Mouse (Mus musculus) hindbrain, embryonic 14.5 days (tissue): Measurements from ENCODE around the gene Gm6871. TPM values are rescaled to one million over a fixed set of nuclear protein-coding genes. Genes with fewer than 3 reads are reported as not detected.
"Not testable (repeated sequence)": the region's sequence is repeated elsewhere in the genome, so short reads cannot be mapped to it uniquely, and the experiment has no call there.

Source experiments
- ATAC-seq: fragments of 200-750 bp; cut with Nextera tagmentation; 2 replicates; pipeline ENCODE4 v1.8.0; 2017; ENCODE audit warnings: moderate number of reproducible peaks, mild to moderate bottlenecking, moderate TSS enrichment, moderate library complexity; ENCODE audit not compliant: low FRiP score
- DNase-seq: peaks from one replicate; pipeline ENCODE4 v3.0.0-alpha.2; 2015; ENCODE audit warnings: low spot score
- H3K27ac ChIP-seq: fragments of 300-500 bp; sonication (generic); 2 replicates; pipeline ENCODE4 v1.5.1; 2014; ENCODE audit warnings: mild to moderate bottlenecking, moderate library complexity
- H3K27me3 ChIP-seq: fragments of 300-500 bp; sonication (generic); 2 replicates; pipeline ENCODE4 v1.6.1; 2014; ENCODE audit warnings: mild to moderate bottlenecking, low read length, mixed read lengths; ENCODE audit not compliant: control insufficient read depth, insufficient read depth
- H3K36me3 ChIP-seq: fragments of 300-500 bp; sonication (generic); replicated peaks from 2 replicates; pipeline ENCODE4 v1.6.1; 2014; ENCODE audit not compliant: control insufficient read depth, insufficient read depth
- H3K4me1 ChIP-seq: fragments of 300-500 bp; sonication (generic); replicated peaks from 2 replicates; pipeline ENCODE4 v1.6.1; 2014; ENCODE audit warnings: antibody characterized with exemption, low read length, mixed read lengths; ENCODE audit not compliant: control insufficient read depth, insufficient read depth
- H3K4me2 ChIP-seq: fragments of 300-500 bp; sonication (generic); replicated peaks from 2 replicates; pipeline ENCODE4 v1.6.1; 2014; ENCODE audit warnings: mild to moderate bottlenecking, moderate library complexity
- H3K4me3 ChIP-seq: fragments of 300-500 bp; sonication (generic); replicated peaks from 2 replicates; pipeline ENCODE4 v1.5.1; 2014; ENCODE audit warnings: mild to moderate bottlenecking, low read length
- H3K9ac ChIP-seq: fragments of 300-500 bp; sonication (generic); 2 replicates; pipeline ENCODE4 v1.6.1; 2014
- H3K9me3 ChIP-seq: fragments of 300-500 bp; sonication (generic); 2 replicates; pipeline ENCODE4 v1.6.1; 2016; ENCODE audit warnings: low read length; ENCODE audit not compliant: control insufficient read depth
- WGBS: fragments of 180-500 bp; shearing (Covaris S2); extraction: QIAGEN DNeasy Blood & Tissue Kit; methylation state at CpG from one replicate; pipeline ENCODE4 v1.1.7; 2014; 5-methylcytosine and 5-hydroxymethylcytosine counted together
- polyA plus RNA-seq: library from polyadenylated mRNA; unstranded; fragments of >200 nt; fragmentation: Nextera tagmentation; extraction: Ambion mirVana; gene quantifications from 2 replicates; pipeline ENCODE4 v1.2.1, GENCODE M21; 2014

The Gm6871 gene
- polyA plus RNA-seq, 1 experiment from 2014 or later = not detected

DNA sequence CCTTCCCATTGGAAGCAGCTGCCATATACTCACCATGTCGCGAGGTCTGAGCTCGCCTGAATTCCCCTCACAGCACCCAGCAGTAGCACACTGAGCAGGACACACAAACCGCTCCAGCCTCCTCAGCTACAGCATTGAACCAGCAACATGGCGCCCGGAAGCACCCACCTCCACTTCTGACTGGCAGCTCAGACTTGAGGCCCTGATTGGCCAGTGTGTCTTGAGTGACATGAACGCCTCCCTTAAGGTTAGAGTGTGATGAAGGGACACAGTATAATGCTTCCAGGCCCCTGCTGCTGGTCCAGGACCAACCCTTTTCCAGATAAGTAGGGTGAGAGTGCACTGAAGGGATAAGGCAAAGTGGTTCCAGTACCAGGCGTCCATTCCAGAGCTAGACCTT is 12.8 kb downstream of the Gm6871 start:
- no peaks in the 10 kb centered on the region for H3K27me3 ChIP-seq
- H3K9ac ChIP-seq = no peak overlapping the region
- H3K4me2 ChIP-seq = no peak overlapping the region
- no peaks in the 10 kb centered on the region for H3K36me3 ChIP-seq
- H3K27ac ChIP-seq = no peak overlapping the region
- 73% methylated on average over 8 of the region's 8 CpGs for WGBS
- H3K4me3 ChIP-seq = no peak overlapping the region
- H3K4me1 ChIP-seq = no peaks in the 10 kb centered on the region
- DNase-seq (no peak), ATAC-seq (no peak)
- H3K9me3 ChIP-seq = peaks cover 21% of the 10 kb centered on the region; the same call in 1 of the 2 replicates

DNA sequence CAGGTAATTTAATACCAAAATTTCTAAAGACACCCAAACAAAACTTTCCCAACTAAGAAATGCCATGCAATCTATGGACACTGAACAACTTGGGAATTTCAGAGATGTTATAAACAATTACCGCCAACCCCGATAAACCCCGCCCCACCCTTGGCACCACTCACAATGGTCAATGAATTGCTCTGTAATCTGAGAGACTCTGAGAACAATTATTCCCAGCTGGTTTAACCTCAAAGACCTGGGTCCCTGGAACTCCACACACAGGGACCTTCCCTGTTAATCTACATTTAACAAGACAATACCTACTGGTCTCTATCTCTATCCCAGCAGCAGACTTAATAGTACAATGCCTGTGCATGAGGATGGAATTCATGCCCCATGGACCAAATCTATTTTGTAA is 60.8 kb downstream of the Gm6871 start:
- H3K9me3 ChIP-seq = 0 out of 2 replicates have a peak, but pooled peaks cover 12% of the 10 kb centered on the region
- H3K4me2 ChIP-seq = no peak overlapping the region
- DNase-seq (no peak), ATAC-seq (no peak)
- 89% methylated on average over 3 of the region's 3 CpGs for WGBS
- H3K36me3 ChIP-seq = no peaks in the 10 kb centered on the region
- H3K4me1 ChIP-seq = no peaks in the 10 kb centered on the region
- no peak overlapping the region for H3K4me3 ChIP-seq
- H3K27ac ChIP-seq = no peak overlapping the region
- H3K27me3 ChIP-seq = no peaks in the 10 kb centered on the region
- no peak overlapping the region for H3K9ac ChIP-seq

GRCm38 (mm10) chr7:41512207-41512606 is 61.3 kb downstream of the Gm6871 start:
- no peak for ATAC-seq
- 23% methylated on average over 1 of the region's 1 CpGs for WGBS
- DNase-seq = no peak
- H3K4me2 ChIP-seq = no peak overlapping the region
- no peak overlapping the region for H3K27ac ChIP-seq
- H3K9ac ChIP-seq = no peak overlapping the region
- H3K4me3 ChIP-seq = no peak overlapping the region
- H3K4me1 ChIP-seq = no peaks in the 10 kb centered on the region
- no peaks in the 10 kb centered on the region for H3K36me3 ChIP-seq
- no peaks in the 10 kb centered on the region for H3K27me3 ChIP-seq
- H3K9me3 ChIP-seq = 0 out of 2 replicates have a peak, but pooled peaks cover 8% of the 10 kb centered on the region

DNA sequence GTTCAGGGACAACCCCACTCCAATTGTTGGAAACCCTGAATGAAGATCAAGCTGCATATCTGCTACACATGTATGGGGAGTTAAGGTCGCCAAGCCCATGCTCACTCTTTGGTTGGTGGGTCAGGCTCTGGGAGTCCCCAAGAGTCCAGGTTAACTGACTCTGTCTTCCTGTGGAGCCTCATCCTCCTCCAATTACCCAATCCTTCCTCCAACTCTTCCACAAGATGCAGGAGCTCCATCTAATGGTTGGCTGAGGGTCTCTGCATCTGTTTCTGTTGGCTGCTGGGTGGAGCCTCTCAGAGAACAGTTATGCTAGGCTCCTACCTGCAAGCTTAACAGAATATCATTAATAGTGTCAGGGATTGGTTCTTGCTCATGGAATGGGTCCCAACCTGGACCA is 71.1 kb downstream of the Gm6871 start:
- Histone ChIP-seq H3K9ac (no peak overlapping the region), H3K4me3 (no peak overlapping the region), H3K27ac (no peak overlapping the region), H3K36me3 (no peaks in the 10 kb centered on the region), H3K4me2 (no peak overlapping the region), H3K9me3 (no peaks in the 10 kb centered on the region), H3K4me1 (no peaks in the 10 kb centered on the region), H3K27me3 (no peaks in the 10 kb centered on the region)
- 68% methylated on average over 1 of the region's 1 CpGs for WGBS
- ATAC-seq (no peak), DNase-seq (no peak)

DNA sequence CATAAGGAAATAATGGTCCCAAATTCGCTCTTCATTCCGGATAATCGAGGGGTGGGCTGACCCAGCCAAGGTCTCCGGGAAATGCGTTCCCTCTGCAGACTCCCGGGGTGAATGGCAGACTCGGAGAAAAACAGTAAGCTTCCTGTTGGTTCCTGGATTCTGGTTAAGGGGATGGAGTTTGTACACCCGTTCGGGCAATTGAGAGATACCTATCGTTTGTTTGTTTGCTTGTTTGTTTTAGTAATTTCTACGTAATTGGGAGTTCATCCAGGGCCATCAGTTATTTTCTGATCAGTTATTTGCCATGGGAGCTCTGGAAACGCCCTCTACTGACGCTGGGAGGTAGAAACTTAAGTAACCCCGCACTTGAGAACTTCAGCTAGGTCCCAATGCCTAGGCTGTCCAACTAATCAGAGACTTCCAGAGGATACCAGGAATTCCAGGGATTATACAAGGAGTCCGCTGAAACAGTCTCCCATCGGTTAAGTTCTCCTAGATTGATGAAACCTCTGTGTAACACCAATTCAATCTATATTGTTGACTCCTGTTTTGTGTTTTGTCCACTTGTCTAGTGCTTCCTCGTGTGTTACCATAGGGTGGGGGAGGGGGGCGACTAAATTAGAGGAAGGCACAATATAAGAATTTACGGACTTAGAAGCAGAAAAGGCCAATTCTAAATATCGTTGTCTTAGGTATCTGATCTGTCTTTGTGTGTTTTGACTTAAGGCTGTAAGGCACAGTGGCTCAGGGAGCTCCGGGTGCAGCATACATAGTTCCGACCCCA is 73.1 kb downstream of the Gm6871 start:
- Histone ChIP-seq H3K4me3 (peak overlapping the region; percentile 47), H3K27me3 (no peaks in the 10 kb centered on the region), H3K27ac (no peak overlapping the region), H3K36me3 (no peaks in the 10 kb centered on the region), H3K4me2 (peak overlapping the region; percentile 86), H3K4me1 (no peaks in the 10 kb centered on the region), H3K9me3 (no peaks in the 10 kb centered on the region), H3K9ac (peak overlapping the region; percentile 59)
- DNase-seq = peak; percentile 52
- peak; percentile 1; the same call in 1 of the 2 replicates for ATAC-seq
- WGBS = 22% methylated on average over 22 of the region's 22 CpGs

DNA sequence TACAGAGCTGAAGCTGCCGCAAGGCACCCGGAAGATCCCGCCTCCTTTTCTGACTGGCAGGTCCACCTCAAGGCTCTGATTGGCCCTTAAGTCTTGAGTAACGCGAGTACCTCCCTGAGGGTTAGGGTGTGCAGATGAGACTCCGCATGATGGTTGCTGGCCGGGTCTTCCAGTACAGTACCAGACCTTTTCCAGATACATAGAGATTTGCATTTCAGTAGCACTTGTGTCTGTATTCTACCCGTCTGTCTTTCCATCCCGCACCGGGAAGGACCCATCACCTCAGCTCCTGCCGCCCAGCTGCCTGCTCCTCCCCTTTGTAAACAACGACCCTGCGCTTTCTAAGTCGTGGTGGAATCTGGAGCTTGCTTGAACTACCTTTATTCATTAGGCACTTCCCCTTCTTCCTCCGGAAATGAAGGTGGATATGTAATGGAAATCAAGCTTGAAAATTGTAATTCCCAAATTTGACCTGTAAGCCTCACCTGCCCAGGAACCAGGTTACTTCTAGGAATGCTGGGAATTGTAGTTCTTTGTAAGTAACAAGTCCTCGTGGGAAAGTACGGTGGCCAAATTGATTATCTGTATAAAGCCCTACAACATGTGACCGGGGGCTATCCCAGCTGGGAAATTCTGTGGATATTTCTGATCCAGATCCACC is 73.9 kb downstream of the Gm6871 start, which contains the start of the genes Gm20449 and AW146154:
Gm20449 (minus strand) TSS at position 29 of the 661 bp plus-strand sequence.
AW146154 (minus strand) TSS at position 502 of the 661 bp plus-strand sequence.
- H3K4me3 ChIP-seq = peak within 1 kb of the TSS; percentile 47
- DNase-seq = peak; percentile 89
- peak; percentile 98 for ATAC-seq
- H3K4me1 ChIP-seq = no peaks in the 10 kb centered on the region
- no peaks in the 10 kb centered on the region for H3K36me3 ChIP-seq
- H3K9me3 ChIP-seq = peaks cover 3% of the 10 kb centered on the region; the same call in 1 of the 2 replicates
- peak within 1 kb of the TSS; percentile 86 for H3K4me2 ChIP-seq
- H3K27me3 ChIP-seq = no peaks in the 10 kb centered on the region
- 0 out of 2 replicates have a peak within 1 kb of the TSS, but pooled peaks have one; percentile 39 for H3K27ac ChIP-seq
- H3K9ac ChIP-seq = peak within 1 kb of the TSS; percentile 59
- WGBS = under 1% methylated on average over 18 of the region's 18 CpGs

GRCm38 (mm10) chr7:41499018-41499388 is 74.5 kb downstream of the Gm6871 start:
- ATAC-seq, DNase-seq, H3K4me1 ChIP-seq, H3K27me3 ChIP-seq, H3K9me3 ChIP-seq, H3K36me3 ChIP-seq, H3K27ac ChIP-seq: not testable (repeated sequence)
- Histone ChIP-seq H3K4me3 (peak overlapping the region; percentile 47), H3K4me2 (peak overlapping the region; percentile 86), H3K9ac (peak overlapping the region; percentile 34)
- 2% methylated on average over 6 of the region's 6 CpGs for WGBS

DNA sequence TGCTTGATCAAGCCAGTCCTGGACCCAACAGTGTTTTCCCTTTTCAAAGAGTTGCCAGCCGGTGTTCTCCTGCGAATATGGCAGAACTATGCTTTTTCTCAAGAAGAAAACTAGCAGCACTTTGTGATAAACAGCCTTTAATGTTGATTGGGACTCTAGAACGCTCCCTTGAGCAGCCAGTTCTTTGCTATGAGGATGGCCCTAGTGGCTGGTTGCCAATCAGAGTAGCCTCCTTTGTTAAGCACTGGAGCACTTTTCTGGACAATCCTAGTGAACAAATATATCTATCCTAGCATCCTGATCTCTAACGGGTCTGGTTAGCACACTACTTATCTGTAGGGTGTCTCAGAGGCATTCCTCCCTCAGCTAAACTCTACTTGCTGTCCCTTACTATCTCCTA is 75.0 kb downstream of the Gm6871 start:
- DNase-seq, H3K36me3 ChIP-seq, H3K9me3 ChIP-seq, ATAC-seq, H3K4me1 ChIP-seq, H3K27ac ChIP-seq, H3K27me3 ChIP-seq, H3K9ac ChIP-seq: not testable (repeated sequence)
- Histone ChIP-seq H3K4me3 (peak overlapping the region; percentile 47; the same call in 1 of the 2 replicates), H3K4me2 (peak overlapping the region; percentile 86)
- WGBS = 97% methylated on average over 1 of the region's 4 CpGs

GRCm38 (mm10) chr7:41497871-41498270 is 75.6 kb downstream of the Gm6871 start:
- Histone ChIP-seq H3K9me3 (peaks cover 3% of the 10 kb centered on the region; the same call in 1 of the 2 replicates), H3K27ac (no peak overlapping the region), H3K9ac (no peak overlapping the region), H3K4me3 (no peak overlapping the region), H3K27me3 (no peaks in the 10 kb centered on the region), H3K4me2 (no peak overlapping the region), H3K36me3 (no peaks in the 10 kb centered on the region), H3K4me1 (no peaks in the 10 kb centered on the region)
- DNase-seq (no peak), ATAC-seq (no peak)
- 97% methylated on average over 2 of the region's 2 CpGs for WGBS
